Mouse (Mus musculus) common myeloid progenitor, adult 5-6 weeks (primary cell): ENCODE measurements around the gene 4931406C07Rik. TPM values are rescaled to one million over a fixed set of nuclear protein-coding genes. Genes with fewer than 3 reads are reported as not detected.
A peak's percentile ranks its signal among the peaks of the same experiment; 100 is the strongest.
"Not testable (repeated sequence)": the region's sequence is repeated elsewhere in the genome, so short reads cannot be mapped to it uniquely, and the experiment has no call there.

Source experiments
- ATAC-seq: replicated peaks from 2 replicates; pipeline ENCODE4 v1.8.0; 2016; ENCODE audit warnings: low read depth, mild to moderate bottlenecking, moderate TSS enrichment, inconsistent platforms; ENCODE audit not compliant: poor library complexity, severe bottlenecking
- total RNA-seq: library from RNA; stranded (forward); fragments of 200-1000, 187-1606 nt; gene quantifications from 2 replicates; pipeline ENCODE4 v1.2.3, GENCODE M21; 2017

4931406C07Rik gene
- total RNA-seq: 14.8 and 18.2 TPM in 2 replicates

- no peak for ATAC-seq
Observed at GRCm38 (mm10) chr9:15306398-15307119, at the start of gene 4931406C07Rik. Gene 4931406C07Rik (minus strand): TSS chr9:15306448.

GRCm38 (mm10) chr9:15349925-15350324 is 43.7 kb upstream of the 4931406C07Rik start:
- no peak for ATAC-seq

- no peak for ATAC-seq
Observed at GRCm38 (mm10) chr9:15337776-15338175, 31.5 kb upstream of the 4931406C07Rik start.

- ATAC-seq: 0 out of 2 replicates have a peak, but pooled peaks have one; percentile 22
Observed at GRCm38 (mm10) chr9:15318170-15318742, 12.0 kb upstream of the 4931406C07Rik start.

- no peak for ATAC-seq
Observed at GRCm38 (mm10) chr9:15317223-15318169, 11.2 kb upstream of the 4931406C07Rik start.

GRCm38 (mm10) chr9:15316296-15316695 is 10.0 kb upstream of the 4931406C07Rik start:
- ATAC-seq: not testable (repeated sequence)

GRCm38 (mm10) chr9:15314619-15315018 is 8.4 kb upstream of the 4931406C07Rik start:
- no peak for ATAC-seq

- ATAC-seq: no peak
Observed at GRCm38 (mm10) chr9:15313633-15314032, 7.4 kb upstream of the 4931406C07Rik start.

GRCm38 (mm10) chr9:15312054-15312735 is 5.9 kb upstream of the 4931406C07Rik start:
- ATAC-seq: peak; percentile 41; the same call in 1 of the 2 replicates

- no peak for ATAC-seq
Observed at GRCm38 (mm10) chr9:15310179-15310578, 3.9 kb upstream of the 4931406C07Rik start.

- ATAC-seq: no peak
Observed at GRCm38 (mm10) chr9:15309425-15309824, 3.2 kb upstream of the 4931406C07Rik start.

GRCm38 (mm10) chr9:15308254-15308653 is 2.0 kb upstream of the 4931406C07Rik start:
- no peak for ATAC-seq

- no peak for ATAC-seq
Observed at GRCm38 (mm10) chr9:15307257-15307656, 1.0 kb upstream of the 4931406C07Rik start.

GRCm38 (mm10) chr9:15305503-15306397 is 498 bp downstream of the 4931406C07Rik start, which contains the start of gene Taf1d:
Gene Taf1d (plus strand): TSS chr9:15306214.
- peak; percentile 89 for ATAC-seq

GRCm38 (mm10) chr9:15302881-15303280 is 3.4 kb downstream of the 4931406C07Rik start:
- ATAC-seq: no peak

GRCm38 (mm10) chr9:15302006-15302405 is 4.2 kb downstream of the 4931406C07Rik start:
- not testable (repeated sequence) for ATAC-seq

GRCm38 (mm10) chr9:15301399-15301798 is 4.8 kb downstream of the 4931406C07Rik start:
- peak; percentile 48 for ATAC-seq

GRCm38 (mm10) chr9:15300056-15300455 is 6.2 kb downstream of the 4931406C07Rik start:
- no peak for ATAC-seq

- peak; percentile 84 for ATAC-seq
Observed at GRCm38 (mm10) chr9:15298451-15298850, 7.8 kb downstream of the 4931406C07Rik start.
